Mouse (Mus musculus) forebrain, postnatal 0 days (tissue): Measurements from ENCODE around the gene Ppp1r16b. TPM values are rescaled to one million over a fixed set of nuclear protein-coding genes. Genes with fewer than 3 reads are reported as not detected.

Experiments used
- ATAC-seq: fragments of 200-750 bp; cut with Nextera tagmentation; 2 replicates; pipeline ENCODE4 v1.8.0; 2017; ENCODE audit warnings: mild to moderate bottlenecking, moderate library complexity
- DNase-seq: peaks from one replicate; pipeline ENCODE4 v3.0.0-alpha.2; 2015
- H3K27ac ChIP-seq: fragments of 300-500 bp; sonication (generic); 2 replicates; pipeline ENCODE4 v1.5.1; 2014; ENCODE audit warnings: low read depth, mild to moderate bottlenecking, antibody characterized with exemption, low read length, moderate library complexity, mixed read lengths
- H3K27me3 ChIP-seq: fragments of 300-500 bp; sonication (generic); 2 replicates; pipeline ENCODE4 v1.6.1; 2014; ENCODE audit warnings: mild to moderate bottlenecking, low read length, mixed read lengths; ENCODE audit not compliant: insufficient read depth
- H3K36me3 ChIP-seq: fragments of 300-500 bp; sonication (generic); 2 replicates; pipeline ENCODE4 v1.6.1; 2014; ENCODE audit warnings: mild to moderate bottlenecking, moderate library complexity; ENCODE audit not compliant: insufficient read depth
- H3K4me1 ChIP-seq: fragments of 300-500 bp; sonication (generic); 2 replicates; pipeline ENCODE4 v1.6.1; 2014; ENCODE audit warnings: antibody characterized with exemption; ENCODE audit not compliant: insufficient read depth
- H3K4me2 ChIP-seq: fragments of 300-500 bp; sonication (generic); 2 replicates; pipeline ENCODE4 v1.6.1; 2014; ENCODE audit warnings: low read depth, mild to moderate bottlenecking, moderate library complexity
- H3K4me3 ChIP-seq: fragments of 300-500 bp; sonication (generic); 2 replicates; pipeline ENCODE4 v1.5.1; 2014; ENCODE audit warnings: low read depth, low read length, mixed read lengths
- H3K9ac ChIP-seq: fragments of 300-500 bp; sonication (generic); 2 replicates; pipeline ENCODE4 v1.6.1; 2014; ENCODE audit warnings: mild to moderate bottlenecking
- H3K9me3 ChIP-seq: fragments of 300-500 bp; sonication (generic); 2 replicates; pipeline ENCODE4 v1.6.1; 2016; ENCODE audit warnings: low read length
- CTCF ChIP-seq: sonication (generic); IDR thresholded peaks from 2 replicates; pipeline ENCODE4 v1.5.1; 2016; ENCODE audit warnings: antibody characterized with exemption, control low read depth, low read depth
- WGBS: fragments of 180-500 bp; shearing (Covaris S2); extraction: QIAGEN DNeasy Blood & Tissue Kit; methylation state at CpG from one replicate; pipeline ENCODE4 v1.1.7; 2014; 5-methylcytosine and 5-hydroxymethylcytosine counted together
- polyA plus RNA-seq: library from polyadenylated mRNA; unstranded; fragments of >200 nt; fragmentation: Nextera tagmentation; extraction: Ambion mirVana; gene quantifications from 2 replicates; pipeline ENCODE4 v1.2.1, GENCODE M21; 2015
- total RNA-seq: library from RNA; depleted of rRNA; stranded (reverse); fragments of >200 nt; gene quantifications from 2 replicates; pipeline ENCODE4 v1.2.3, GENCODE M21; 2014

The Ppp1r16b gene
- total and polyA plus RNA-seq, 2 experiments from 2014 or later = 25.2 to 28.4 TPM

DNA sequence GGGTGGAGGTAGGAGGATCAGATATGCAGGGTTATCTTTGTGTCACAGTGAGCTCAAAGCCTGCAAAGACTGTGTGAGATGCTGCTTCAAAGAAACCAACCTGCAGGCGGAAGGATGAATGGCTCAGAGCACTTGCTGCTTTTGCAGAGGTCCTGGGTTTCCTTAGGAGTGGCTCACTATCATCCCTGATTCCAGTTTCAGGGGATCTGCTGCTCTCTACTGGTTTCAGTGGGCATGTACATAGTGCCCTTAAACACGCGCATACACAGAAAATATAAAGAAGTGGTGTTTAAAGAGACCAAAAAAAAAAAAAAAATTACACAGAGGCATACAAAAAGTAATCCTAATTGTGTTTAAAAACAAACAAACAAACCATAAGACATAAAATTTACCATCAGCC lies 36.3 kb upstream of the Ppp1r16b start:
- H3K36me3 ChIP-seq = peaks cover 50% of the 10 kb centered on the region
- DNase-seq (peak; percentile 68), ATAC-seq (peak; percentile 64)
- H3K27me3 ChIP-seq = no peaks in the 10 kb centered on the region
- no peak overlapping the region for H3K9ac ChIP-seq
- no peak overlapping the region for H3K27ac ChIP-seq
- 64% methylated on average over 3 of the region's 3 CpGs for WGBS
- no peak overlapping the region for H3K4me2 ChIP-seq
- peak; percentile 76 for TF ChIP-seq CTCF
- no peak overlapping the region for H3K4me3 ChIP-seq
- H3K4me1 ChIP-seq = peaks cover 11% of the 10 kb centered on the region; the same call in 1 of the 2 replicates
- no peaks in the 10 kb centered on the region for H3K9me3 ChIP-seq

DNA sequence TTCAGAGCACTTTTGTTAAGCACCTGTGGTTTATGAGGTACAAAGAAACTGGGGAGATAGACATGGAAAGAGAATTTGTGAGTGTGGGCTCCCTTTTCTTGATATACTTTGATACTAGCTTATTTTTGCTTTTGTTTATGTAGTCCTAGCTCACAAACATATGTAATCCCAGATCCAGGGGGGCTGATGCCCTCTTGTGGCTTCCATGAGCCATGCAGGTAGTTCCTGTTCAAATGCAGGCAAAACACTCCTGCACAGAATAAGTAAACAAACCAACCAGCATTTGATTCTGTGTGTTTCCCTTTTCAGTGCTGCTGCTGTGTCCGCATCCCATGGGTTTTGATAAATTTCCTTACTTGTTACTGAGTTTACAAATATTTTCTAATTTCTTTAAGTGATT lies 35.8 kb upstream of the Ppp1r16b start:
- no peak overlapping the region for H3K4me2 ChIP-seq
- TF ChIP-seq CTCF = peak; percentile 82
- peak; percentile 77 for DNase-seq
- no peak overlapping the region for H3K9ac ChIP-seq
- no peaks in the 10 kb centered on the region for H3K27me3 ChIP-seq
- H3K27ac ChIP-seq = no peak overlapping the region
- WGBS = 54% methylated on average over 1 of the region's 1 CpGs
- no peak overlapping the region for H3K4me3 ChIP-seq
- H3K36me3 ChIP-seq = peaks cover 52% of the 10 kb centered on the region
- no peak for ATAC-seq
- H3K9me3 ChIP-seq = no peaks in the 10 kb centered on the region
- peaks cover 11% of the 10 kb centered on the region; the same call in 1 of the 2 replicates for H3K4me1 ChIP-seq

DNA sequence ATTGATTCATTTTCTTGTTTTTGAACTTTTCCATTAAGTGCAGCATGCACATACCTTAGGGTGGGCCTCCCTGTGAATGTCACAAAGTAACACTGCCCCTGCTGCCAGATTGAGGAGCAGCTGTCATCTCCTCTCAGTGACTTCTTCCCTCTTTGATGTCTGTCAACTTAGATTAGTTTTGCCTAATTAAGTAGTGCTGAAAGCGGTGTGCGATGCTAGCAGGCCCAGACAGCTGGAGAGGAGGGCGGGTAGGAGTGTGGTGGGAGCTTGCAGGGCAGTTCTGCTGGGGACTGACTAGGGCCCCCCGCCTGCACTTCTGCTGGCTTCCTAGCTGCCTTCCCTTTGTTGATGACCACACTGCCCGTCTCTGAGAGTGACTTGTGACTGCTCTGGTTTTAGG lies 33.3 kb upstream of the Ppp1r16b start:
- no peak overlapping the region for H3K4me2 ChIP-seq
- H3K9ac ChIP-seq = no peak overlapping the region
- no peaks in the 10 kb centered on the region for H3K9me3 ChIP-seq
- no peaks in the 10 kb centered on the region for H3K27me3 ChIP-seq
- WGBS = 75% methylated on average over 5 of the region's 5 CpGs
- DNase-seq (no peak), ATAC-seq (no peak)
- H3K27ac ChIP-seq = no peak overlapping the region
- peaks cover 76% of the 10 kb centered on the region for H3K36me3 ChIP-seq
- no peaks in the 10 kb centered on the region for H3K4me1 ChIP-seq
- TF ChIP-seq CTCF = no peak
- H3K4me3 ChIP-seq = no peak overlapping the region

DNA sequence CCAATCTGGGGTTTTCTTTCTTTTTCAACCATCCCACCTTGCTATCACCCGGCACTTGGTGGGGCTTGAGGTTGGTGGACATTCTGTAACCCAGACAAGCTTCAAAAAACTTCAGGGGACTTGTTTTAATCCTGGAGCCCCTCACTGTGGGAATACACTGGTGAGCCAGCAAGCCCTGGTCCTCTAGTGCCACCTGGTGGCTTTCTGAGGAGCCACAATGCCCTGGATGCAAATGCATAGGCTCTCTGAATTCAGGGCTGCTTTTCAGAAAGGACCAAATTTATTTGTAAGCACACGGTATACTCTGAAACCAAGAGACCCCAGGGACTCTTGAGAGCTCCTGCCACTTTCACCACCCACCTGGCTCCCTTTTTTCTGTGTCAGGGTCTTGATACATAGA lies 23.3 kb upstream of the Ppp1r16b start:
- DNase-seq (peak; percentile 87), ATAC-seq (peak; percentile 81)
- Histone ChIP-seq H3K27ac (no peak overlapping the region), H3K9ac (no peak overlapping the region), H3K9me3 (no peaks in the 10 kb centered on the region), H3K36me3 (peaks cover 40% of the 10 kb centered on the region), H3K4me1 (no peaks in the 10 kb centered on the region), H3K4me3 (no peak overlapping the region), H3K27me3 (no peaks in the 10 kb centered on the region), H3K4me2 (no peak overlapping the region)
- 24% methylated on average over 2 of the region's 2 CpGs for WGBS
- TF ChIP-seq CTCF = peak; percentile 95

DNA sequence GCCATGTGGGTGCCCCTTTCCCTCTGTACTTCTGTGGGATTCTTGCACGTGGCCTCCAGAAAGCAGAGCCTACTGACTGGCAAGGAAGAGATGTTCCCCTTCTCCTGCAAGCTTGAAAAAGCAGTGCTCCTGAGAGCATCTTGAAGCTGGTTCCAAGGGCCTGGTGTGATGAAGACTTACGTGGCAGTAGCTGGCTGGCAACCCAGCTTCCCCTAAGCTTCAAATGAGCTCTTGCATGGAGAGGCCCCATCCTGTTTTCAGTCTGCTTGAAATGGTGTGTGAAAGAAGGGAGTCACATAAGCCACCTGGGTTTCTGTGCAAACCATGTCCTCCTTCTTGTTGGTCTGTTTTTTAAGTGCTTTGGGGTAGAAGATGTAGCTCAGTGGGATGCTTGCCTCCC lies 22.6 kb upstream of the Ppp1r16b start:
- ATAC-seq = no peak
- no peak for TF ChIP-seq CTCF
- Histone ChIP-seq H3K4me3 (no peak overlapping the region), H3K27me3 (no peaks in the 10 kb centered on the region), H3K9me3 (no peaks in the 10 kb centered on the region), H3K4me1 (no peaks in the 10 kb centered on the region), H3K27ac (no peak overlapping the region), H3K4me2 (no peak overlapping the region), H3K36me3 (peaks cover 32% of the 10 kb centered on the region), H3K9ac (no peak overlapping the region)
- 98% methylated on average over 2 of the region's 2 CpGs for WGBS
- no peak for DNase-seq

DNA sequence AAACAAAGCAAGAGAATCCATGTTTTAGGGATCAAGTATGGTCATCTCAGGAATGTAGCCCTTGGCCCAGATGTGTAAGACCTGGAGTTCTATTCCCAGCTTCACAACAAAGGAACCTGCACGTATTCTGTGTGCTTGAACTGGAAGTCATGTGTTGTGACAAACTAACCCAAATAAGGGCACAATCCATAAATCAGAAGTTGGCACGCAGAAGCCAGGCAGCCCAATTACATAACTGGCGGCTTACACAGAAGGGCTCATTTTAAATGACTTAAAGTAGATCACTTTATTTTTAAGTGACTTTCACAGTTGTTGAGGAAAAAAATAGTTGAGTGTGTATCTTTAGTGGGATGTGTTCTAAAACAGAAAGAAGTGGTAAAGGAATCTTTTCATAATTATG lies 21.4 kb upstream of the Ppp1r16b start:
- ATAC-seq (no peak), DNase-seq (no peak)
- Histone ChIP-seq H3K36me3 (peaks cover 20% of the 10 kb centered on the region; the same call in 1 of the 2 replicates), H3K4me3 (no peak overlapping the region), H3K9ac (no peak overlapping the region), H3K27ac (no peak overlapping the region), H3K9me3 (no peaks in the 10 kb centered on the region), H3K4me1 (no peaks in the 10 kb centered on the region), H3K27me3 (no peaks in the 10 kb centered on the region), H3K4me2 (no peak overlapping the region)
- no peak for TF ChIP-seq CTCF
- 68% methylated on average over 3 of the region's 3 CpGs for WGBS

DNA sequence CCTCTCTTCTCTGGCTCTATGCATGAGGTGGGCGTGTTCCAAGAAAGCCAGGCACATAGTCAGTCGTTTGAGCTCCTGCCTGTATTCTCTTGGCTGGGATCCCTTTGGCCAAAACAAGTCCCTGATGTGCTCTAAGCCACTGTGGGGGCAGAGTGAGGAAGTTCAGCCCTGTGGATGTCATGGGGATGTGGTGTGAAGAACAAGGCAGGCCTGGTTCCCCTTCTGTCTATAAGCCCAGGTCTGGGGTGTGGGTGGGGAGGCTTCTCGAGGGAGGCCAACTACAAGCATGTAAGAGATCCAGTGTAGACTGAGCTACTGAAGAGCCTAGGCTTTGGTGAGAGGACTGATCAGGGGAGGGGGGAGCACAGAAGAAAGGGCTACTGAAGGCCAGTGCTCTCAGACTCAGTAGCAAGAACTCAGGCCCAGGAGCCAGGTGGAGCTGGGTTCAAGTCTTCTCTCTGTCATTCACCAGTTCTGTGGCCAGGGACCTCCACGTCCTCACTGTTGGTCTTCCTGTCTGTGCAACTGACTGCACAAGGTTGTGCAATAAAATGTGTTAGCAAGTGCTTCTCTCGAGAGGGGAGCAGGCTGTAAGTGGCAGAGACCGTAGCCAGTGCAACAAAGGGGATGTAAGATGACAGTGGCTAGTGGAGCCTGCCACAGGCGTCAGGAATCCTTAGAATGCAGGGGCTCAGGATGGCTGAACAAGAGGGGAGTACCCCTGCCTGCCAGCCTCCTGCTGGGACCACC lies 13.9 kb upstream of the Ppp1r16b start:
- Histone ChIP-seq H3K4me1 (no peaks in the 10 kb centered on the region), H3K27ac (no peak overlapping the region), H3K4me3 (no peak overlapping the region), H3K9ac (no peak overlapping the region), H3K9me3 (no peaks in the 10 kb centered on the region), H3K4me2 (no peak overlapping the region), H3K36me3 (no peaks in the 10 kb centered on the region), H3K27me3 (no peaks in the 10 kb centered on the region)
- TF ChIP-seq CTCF = no peak
- WGBS = 49% methylated on average over 7 of the region's 7 CpGs
- ATAC-seq (no peak), DNase-seq (no peak)
